Mouse (Mus musculus) activated CD4-positive, CD25-positive, alpha-beta regulatory T cell, adult 4 months (primary cell): Measurements from ENCODE around the gene Prdx2. TPM values are rescaled to one million over a fixed set of nuclear protein-coding genes. Genes with fewer than 3 reads are reported as not detected.

Experiments
- ATAC-seq: one replicate; pipeline ENCODE4 v1.8.0; 2017
- polyA plus RNA-seq, 2 experiments: library from polyadenylated mRNA; unstranded; fragments of 100-300 nt; shearing (Covaris generic); gene quantifications; one replicate each; pipeline ENCODE4 v1.2.1; 2017

Gene Prdx2
- polyA plus RNA-seq, 2 experiments from 2014 or later, result 246 to 312 TPM

DNA sequence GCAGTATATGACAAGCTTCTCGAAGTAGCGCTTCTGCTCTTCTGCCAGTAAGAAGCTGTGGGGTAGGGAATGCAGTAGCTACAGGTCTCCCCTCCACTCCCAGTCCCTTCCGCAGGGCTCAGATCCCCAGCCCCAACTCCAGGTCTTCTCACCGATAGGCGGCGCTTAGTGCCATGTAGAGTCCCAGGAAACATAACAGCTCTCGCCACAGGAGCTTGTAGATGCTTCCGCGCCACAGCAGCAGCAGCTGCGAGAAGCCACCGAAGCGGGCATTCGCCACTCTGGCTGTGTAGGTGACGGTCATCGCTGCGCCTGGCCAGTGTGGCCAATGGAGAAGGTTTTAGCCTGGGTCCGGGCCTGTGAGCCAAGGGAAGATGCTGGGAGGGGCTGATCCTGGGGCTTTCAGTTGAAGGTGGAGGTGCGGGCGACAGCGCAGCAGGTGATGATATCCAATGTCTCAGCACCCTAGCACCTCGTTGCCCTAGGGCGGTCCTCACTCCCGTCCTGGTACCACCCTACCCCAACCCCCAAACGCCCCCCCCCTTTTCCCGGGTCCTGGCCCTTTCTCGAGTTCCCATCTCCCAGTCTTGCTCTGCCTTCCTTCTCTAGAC, 43.9 kb downstream of the Prdx2 start:
- ATAC-seq, result peak; percentile 89

DNA sequence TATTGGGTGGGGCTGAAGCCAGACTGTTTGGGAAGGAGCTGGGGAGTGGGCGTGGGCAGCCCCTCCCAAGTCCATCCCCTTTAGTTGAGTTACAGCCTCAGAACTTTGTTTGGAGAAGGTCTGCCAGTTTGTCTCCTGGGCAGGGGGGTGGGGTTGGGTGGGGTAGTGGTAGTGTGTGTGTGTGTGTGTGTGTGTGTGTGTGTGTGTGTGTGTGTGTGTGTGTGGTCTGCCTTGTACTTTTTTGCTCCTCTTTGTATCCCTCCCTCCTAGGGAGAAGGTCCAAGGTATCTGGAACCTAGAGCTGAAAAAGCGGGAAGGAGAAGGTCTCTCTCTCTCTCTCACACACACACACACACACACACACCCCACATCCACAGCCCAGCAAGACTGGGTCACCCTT, 45.0 kb downstream of the Prdx2 start, which contains the start of gene Best2:
Gene Best2, minus strand, starts transcription at position 101 of the 400 bp plus-strand sequence.
- no peak for ATAC-seq

DNA sequence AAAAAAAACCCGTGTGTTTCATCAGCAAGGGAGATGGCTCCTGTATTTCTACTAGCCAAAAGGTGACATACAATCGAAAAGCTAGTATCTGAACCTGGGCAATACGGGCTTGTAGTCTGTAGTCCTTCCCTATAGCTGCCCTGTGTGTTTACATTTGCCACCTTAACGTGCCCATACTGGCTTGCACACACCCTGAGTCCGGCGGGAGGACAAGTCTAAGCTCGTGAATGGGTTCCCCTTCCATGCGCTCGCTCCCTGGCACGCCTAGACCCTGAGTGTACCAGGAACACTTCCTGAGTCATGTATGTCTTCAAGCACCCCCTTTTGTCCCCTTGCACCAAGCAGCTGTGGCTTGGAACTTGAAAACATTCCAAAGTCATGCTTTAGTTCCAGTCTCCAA, 47.3 kb downstream of the Prdx2 start:
- ATAC-seq, result no peak

DNA sequence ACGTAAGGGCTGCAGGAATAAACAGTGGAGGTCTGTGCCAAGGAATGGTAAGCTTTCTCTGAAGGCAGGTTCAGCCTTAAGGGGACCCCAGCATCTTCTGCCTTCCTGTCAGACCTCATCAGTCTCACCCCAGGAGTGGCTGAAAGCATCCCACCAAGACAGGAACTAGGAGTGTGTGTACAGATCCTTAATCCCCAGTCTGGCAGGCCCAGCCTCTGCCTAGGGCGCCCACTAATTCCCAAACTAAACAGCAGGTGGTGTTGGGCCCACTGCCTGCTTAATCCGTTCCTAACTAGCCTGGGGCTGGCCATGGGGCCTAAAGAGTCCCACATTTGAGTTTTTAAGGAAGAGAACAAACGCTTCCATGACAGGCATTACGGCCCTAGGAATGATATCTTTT, 47.8 kb downstream of the Prdx2 start:
- ATAC-seq, result no peak

DNA sequence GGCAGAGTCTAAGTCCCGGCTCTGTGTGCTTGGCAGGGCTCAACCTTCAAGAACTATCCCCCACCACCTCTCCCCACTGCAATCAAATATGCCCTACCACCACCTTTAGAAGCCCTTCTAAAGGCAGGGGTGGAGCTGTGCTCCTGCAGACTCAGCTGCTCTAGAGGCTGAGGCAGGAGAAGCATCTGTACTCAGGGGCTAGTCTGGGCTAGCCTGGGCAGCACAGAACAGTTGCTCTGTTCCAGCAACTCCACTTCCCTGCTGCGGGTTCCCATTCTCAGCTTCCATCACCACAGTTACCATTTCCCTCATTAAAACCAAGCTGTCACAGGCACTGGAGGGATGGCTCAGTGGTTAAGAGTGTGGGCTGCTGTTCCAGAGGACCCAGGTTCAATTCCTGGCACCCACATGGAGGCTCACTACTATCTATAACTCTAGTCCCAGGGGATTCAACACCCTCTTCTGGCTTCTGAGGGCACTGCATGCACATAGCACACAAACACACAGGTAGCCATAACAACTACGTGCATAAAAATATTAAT, 52.2 kb downstream of the Prdx2 start:
- ATAC-seq, result no peak

DNA sequence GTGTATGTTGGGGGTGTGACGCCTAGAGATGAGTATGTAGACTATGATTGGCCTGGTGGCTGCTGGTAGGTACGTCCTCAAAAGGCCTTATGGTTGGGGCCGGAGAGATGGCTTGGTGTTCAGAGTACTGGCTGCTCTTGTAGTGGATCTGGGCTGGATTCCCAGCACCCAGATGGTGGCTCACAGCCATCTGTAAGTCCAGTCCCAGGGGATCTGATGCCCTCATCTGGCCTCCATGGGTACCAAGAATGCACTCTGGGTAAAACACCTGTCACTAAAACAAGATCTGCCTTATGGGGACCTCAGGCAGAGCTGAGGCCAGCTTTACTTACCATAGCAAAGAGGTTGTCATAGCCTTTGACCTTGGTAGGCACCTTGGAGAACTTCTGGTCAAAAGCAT, 54.5 kb downstream of the Prdx2 start:
- ATAC-seq, result no peak

Other genes starting within 250 kb of the Prdx2 start
- 10 to 100 TPM; 20.2 to 37.5 TPM for gene G430095P16Rik, start 246.6 kb upstream of the Prdx2 start, polyA plus RNA-seq
- gene Nfix, start 169.2 kb upstream of the Prdx2 start, polyA plus RNA-seq, result 1 to 10 TPM; 2.0 to 2.2 TPM
- gene Dand5, start 146.8 kb upstream of the Prdx2 start, polyA plus RNA-seq, result 1 to 10 TPM; 4.2 to 4.5 TPM
- 10 to 100 TPM; 18.5 to 21.5 TPM for gene Gadd45gip1, start 138.1 kb upstream of the Prdx2 start, polyA plus RNA-seq
- gene Rad23a, start 128.9 kb upstream of the Prdx2 start, polyA plus RNA-seq, result 100 to 1,000 TPM; 125 to 131 TPM
- 100 to 1,000 TPM; 269 to 303 TPM for gene Calr, start 122.7 kb upstream of the Prdx2 start, polyA plus RNA-seq
- 10 to 100 TPM; 45.8 to 58.4 TPM for gene Farsa, start 112.6 kb upstream of the Prdx2 start, polyA plus RNA-seq
- 10 to 100 TPM in 1 of 2 experiments, 1 to 10 TPM in 1; 8.2 to 15.0 TPM for gene Syce2, start 97.5 kb upstream of the Prdx2 start, polyA plus RNA-seq
- gene Gcdh, start 75.7 kb upstream of the Prdx2 start, polyA plus RNA-seq, result 10 to 100 TPM; 11.3 to 15.1 TPM
- gene Klf1, start 67.7 kb upstream of the Prdx2 start, polyA plus RNA-seq, result 1 to 10 TPM in 1 of 2 experiments, not detected in 1; 1.1 TPM
- gene Dnase2a, start 61.0 kb upstream of the Prdx2 start, polyA plus RNA-seq, result 10 to 100 TPM; 15.1 to 18.1 TPM
- gene Mast1, start 32.2 kb upstream of the Prdx2 start, polyA plus RNA-seq, result 1 to 10 TPM in 1 of 2 experiments, under 1 TPM in 1; 0.64 to 1.0 TPM
- gene Rtbdn, start 22.6 kb upstream of the Prdx2 start, polyA plus RNA-seq, result not detected
- not detected for gene Gm49661, start 154 bp upstream of the Prdx2 start, polyA plus RNA-seq
- gene Rnaseh2a, start 180 bp downstream of the Prdx2 start, polyA plus RNA-seq, result 10 to 100 TPM; 68.9 to 91.0 TPM
- gene Junb, start 9.1 kb downstream of the Prdx2 start, polyA plus RNA-seq, result 10 to 100 TPM; 28.9 to 30.5 TPM
- gene Hook2, start 21.0 kb downstream of the Prdx2 start, polyA plus RNA-seq, result 1 to 10 TPM; 2.6 to 3.0 TPM
- not detected for gene Best2, start 44.9 kb downstream of the Prdx2 start, polyA plus RNA-seq
- 10 to 100 TPM; 55.6 to 98.1 TPM for gene Asna1, start 55.7 kb downstream of the Prdx2 start, polyA plus RNA-seq
- gene Trir, start 57.2 kb downstream of the Prdx2 start, polyA plus RNA-seq, result 10 to 100 TPM; 26.8 to 30.5 TPM
- gene Tnpo2, start 67.3 kb downstream of the Prdx2 start, polyA plus RNA-seq, result 10 to 100 TPM in 1 of 2 experiments, 1 to 10 TPM in 1; 9.2 to 19.4 TPM
- 1 to 10 TPM; 2.8 to 3.1 TPM for gene Fbxw9, start 90.5 kb downstream of the Prdx2 start, polyA plus RNA-seq
- gene Gm5741, start 98.4 kb downstream of the Prdx2 start, polyA plus RNA-seq, result not detected
- 10 to 100 TPM; 28.3 to 29.8 TPM for gene Dhps, start 102.2 kb downstream of the Prdx2 start, polyA plus RNA-seq
- 100 to 1,000 TPM; 132 to 134 TPM for gene Wdr83os, start 111.2 kb downstream of the Prdx2 start, polyA plus RNA-seq
- gene Wdr83, start 111.7 kb downstream of the Prdx2 start, polyA plus RNA-seq, result 10 to 100 TPM; 33.1 to 46.7 TPM
- gene Man2b1, start 113.7 kb downstream of the Prdx2 start, polyA plus RNA-seq, result 10 to 100 TPM; 64.8 to 82.0 TPM
- gene Zfp791, start 153.5 kb downstream of the Prdx2 start, polyA plus RNA-seq, result not detected
- under 1 TPM in 1 of 2 experiments, not detected in 1; 0.20 TPM for gene Cks1brt, start 182.3 kb downstream of the Prdx2 start, polyA plus RNA-seq